Mouse (Mus musculus): ENCODE measurements around the gene Ccdc33. TPM values are rescaled to one million over a fixed set of nuclear protein-coding genes. Genes with fewer than 3 reads are reported as not detected.

Ccdc33 gene
- total RNA-seq, 1 experiment from 2014 or later, result not detected

DNA sequence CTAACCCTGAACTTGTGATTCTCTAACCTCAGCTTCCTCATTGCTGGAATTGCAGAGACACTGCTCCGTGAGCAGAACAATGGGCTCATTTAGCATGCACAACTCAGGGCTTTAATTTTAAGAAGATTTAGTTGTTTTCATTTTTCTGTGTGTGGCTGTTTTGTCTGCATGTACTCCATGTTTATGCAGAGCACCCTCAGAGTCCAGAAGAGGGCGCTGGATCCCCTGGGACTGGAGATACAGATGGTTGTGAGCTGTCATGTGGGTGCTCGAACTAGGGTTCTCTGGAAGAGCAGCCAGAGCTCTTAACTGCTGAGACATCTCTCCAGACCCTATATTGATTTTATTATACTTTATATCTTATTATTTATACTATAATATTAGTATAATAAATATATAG is 109.0 kb downstream of the Ccdc33 start:
- no peak for ATAC-seq (replicated peaks in 1 of 2; ENCODE audit: insufficient read depth in 1 of 2, low FRiP score in 2 of 2, low TSS enrichment in 1 of 2, low read depth in 1 of 2, poor library complexity in 2 of 2, severe bottlenecking in 2 of 2)

DNA sequence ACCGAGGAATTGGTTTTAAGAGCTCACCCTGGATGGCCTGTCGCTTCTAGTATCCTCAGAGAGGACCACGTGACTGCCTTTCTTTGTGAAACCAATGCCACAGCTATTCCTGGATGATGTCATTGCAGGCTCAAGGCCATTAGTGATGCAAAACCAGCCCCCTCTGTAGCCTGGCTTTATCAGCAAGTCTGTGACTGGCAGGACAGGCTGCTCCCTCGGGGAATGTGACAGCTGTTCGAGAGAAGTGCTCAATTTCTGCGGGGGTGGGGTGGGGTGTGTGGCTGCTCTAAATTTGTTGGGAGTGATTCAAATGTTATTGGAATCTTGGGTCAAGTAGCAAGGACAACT is 109.6 kb downstream of the Ccdc33 start:
- ATAC-seq (replicated peaks in 1 of 2; ENCODE audit: insufficient read depth in 1 of 2, low FRiP score in 2 of 2, low TSS enrichment in 1 of 2, low read depth in 1 of 2, poor library complexity in 2 of 2, severe bottlenecking in 2 of 2), result no peak

DNA sequence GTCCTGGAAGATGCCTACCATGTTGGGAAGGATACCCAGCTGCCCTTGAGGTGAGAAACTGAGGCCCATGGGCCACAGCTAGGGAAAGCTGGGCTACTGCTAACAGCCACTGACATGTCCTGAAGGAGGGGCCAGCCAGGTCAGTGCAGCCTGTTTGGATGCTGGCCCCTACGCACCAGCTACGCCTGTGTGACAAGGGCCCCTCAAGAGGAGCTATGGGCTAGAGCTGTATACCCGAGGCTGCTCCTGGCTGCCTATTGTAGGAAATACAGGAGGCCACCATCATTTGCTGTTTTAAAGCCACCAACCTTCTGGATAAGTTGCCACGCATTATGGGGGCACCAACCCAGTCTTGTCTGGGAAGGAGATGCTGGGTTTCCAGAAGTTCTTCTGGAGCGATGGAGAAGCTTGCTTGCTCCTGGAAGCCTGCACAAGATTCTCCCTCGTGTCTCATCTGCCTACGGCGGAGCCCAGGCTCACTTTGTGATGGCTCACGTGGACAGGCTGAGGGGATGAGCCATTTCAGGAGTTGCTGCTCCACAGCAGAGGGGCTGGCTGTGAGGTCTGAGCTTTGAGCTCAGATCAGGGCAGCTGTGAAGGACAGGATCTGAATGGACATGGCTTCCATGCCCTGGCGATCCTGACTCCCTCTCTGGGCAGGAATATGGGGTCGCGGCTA is 110.1 kb downstream of the Ccdc33 start:
- ATAC-seq (replicated peaks in 1 of 2; ENCODE audit: insufficient read depth in 1 of 2, low FRiP score in 2 of 2, low TSS enrichment in 1 of 2, low read depth in 1 of 2, poor library complexity in 2 of 2, severe bottlenecking in 2 of 2), result no peak

DNA sequence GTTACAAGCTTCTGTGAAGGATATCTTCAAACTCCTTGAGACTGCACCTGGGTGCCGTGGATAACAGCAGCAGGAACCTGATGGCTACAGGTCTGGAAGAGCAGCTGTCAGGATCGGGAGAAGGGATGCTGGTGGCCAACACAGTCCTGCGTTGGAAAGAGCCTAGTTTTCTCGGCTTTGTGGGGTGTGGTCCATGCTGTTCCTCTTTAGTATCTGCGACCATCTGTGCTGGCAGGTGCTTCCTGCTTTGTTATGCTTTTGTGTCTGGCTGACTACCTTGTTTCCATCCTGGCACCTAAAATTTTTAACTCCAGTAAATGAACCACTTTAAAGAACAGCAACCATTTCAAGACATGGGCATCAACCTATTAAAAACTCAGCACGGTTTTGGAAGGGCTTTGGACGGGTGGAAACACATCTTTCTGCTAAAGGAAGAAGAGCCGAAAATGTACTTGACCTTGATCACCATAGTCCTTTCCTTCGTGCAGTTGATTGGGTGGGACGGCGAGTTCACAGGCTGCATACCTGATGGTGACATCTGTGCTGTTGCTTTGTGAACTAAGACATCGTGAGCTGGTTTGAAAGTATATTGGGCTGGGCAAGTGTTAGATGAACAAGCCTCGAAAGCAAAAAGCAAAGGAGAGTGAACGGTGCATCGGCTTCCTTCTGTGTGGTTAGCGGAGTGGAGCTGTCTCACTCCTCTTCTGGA is 112.7 kb downstream of the Ccdc33 start, which contains the start of gene Cyp11a1:
TSS of gene Cyp11a1 (plus strand) at position 659 of the 709 bp plus-strand sequence.
- ATAC-seq (replicated peaks in 1 of 2; ENCODE audit: insufficient read depth in 1 of 2, low FRiP score in 2 of 2, low TSS enrichment in 1 of 2, low read depth in 1 of 2, poor library complexity in 2 of 2, severe bottlenecking in 2 of 2), result peak; percentile 21 to 27; a peak in 1 of 4 replicates

DNA sequence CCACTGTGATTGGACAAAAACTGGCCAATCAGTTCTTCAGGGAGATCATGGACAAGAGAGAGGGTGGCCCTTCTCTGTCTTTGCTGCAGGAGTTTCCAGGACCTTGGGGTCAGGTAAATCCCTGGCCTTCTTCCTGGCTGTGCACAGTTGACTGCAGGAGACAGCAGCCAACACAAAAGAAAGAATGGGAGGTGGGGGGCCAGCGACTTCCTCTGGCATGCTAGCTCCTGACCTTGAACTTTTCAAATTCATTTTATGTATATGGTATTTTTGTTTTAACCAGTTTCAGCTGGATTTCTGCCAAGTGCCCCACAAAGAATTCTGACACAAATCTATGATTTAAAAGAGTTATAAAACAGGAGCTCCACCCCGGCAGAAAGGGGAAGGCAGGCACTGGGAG is 115.4 kb downstream of the Ccdc33 start:
- no peak for ATAC-seq (replicated peaks in 1 of 2; ENCODE audit: insufficient read depth in 1 of 2, low FRiP score in 2 of 2, low TSS enrichment in 1 of 2, low read depth in 1 of 2, poor library complexity in 2 of 2, severe bottlenecking in 2 of 2)

DNA sequence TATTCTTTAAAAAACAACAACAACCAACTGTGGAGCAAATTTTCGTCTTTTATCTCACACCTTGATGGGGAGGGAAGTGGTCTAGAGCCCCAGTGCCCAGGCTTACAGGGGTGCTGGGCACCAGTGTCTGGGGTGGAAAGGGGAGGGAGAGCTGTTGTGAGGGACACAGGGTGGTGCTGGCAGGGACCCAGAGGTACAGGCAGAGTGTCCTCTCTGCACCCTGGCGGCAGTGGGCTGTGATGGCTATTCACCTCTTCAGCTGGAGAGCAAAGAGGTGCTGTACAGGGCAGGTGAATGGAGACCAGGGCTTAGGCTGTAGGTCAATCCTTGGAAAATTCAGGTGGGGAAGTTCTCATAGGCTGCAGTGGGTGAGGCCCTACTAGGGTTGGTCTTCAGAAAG is 118.9 kb downstream of the Ccdc33 start:
- ATAC-seq (replicated peaks in 1 of 2; ENCODE audit: insufficient read depth in 1 of 2, low FRiP score in 2 of 2, low TSS enrichment in 1 of 2, low read depth in 1 of 2, poor library complexity in 2 of 2, severe bottlenecking in 2 of 2), result no peak

DNA sequence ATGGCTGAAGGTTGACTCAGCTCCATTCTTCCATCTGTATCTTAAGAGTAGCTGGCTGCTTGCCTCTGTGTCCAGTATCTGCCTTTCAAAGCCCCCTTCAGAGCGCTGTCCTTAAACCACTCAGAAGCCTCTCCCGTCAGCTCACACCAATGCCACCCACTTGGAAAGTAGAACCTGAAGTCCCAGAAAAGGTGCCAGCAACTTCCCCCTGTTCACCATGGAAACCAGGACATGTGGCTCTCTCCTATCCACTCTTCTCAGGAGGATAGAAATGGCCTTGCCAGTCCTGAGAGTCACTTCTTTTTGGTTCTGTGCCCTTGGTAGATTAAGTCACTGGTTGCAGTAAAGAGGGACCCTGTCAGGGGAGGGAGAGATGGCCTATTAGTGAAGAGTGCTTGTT is 119.9 kb downstream of the Ccdc33 start:
- ATAC-seq (replicated peaks in 1 of 2; ENCODE audit: insufficient read depth in 1 of 2, low FRiP score in 2 of 2, low TSS enrichment in 1 of 2, low read depth in 1 of 2, poor library complexity in 2 of 2, severe bottlenecking in 2 of 2), result no peak

DNA sequence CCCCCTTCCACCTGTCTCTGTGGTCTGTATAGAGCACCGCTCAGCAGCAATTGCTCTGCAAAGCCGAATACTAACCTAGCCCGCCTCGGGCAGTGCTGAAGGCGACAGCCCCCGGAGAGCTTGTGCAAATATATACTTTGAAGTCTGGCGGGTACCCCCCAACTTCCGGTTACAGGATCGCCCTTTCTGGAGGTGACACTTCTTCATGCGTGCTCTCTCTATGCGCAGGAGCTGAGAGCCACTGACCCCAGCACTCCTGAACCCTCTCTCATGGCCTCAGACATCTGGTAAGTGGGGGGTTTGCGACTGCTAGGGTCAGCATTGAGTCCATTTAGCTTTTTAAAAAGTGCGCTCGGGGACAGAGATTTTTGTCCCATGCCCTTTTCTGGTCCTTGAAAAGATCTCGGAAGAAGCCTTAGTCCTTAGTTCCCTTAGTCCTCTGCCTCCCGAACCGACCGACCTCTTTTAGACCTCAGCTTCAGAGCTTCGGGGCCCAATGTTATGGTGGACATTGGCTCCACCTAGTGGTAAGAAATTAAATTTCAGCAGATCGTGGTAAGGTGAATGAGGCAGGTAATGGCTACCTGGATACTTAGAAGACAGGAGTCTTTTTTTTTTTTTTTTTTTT is 120.5 kb downstream of the Ccdc33 start:
- ATAC-seq (replicated peaks in 1 of 2; ENCODE audit: insufficient read depth in 1 of 2, low FRiP score in 2 of 2, low TSS enrichment in 1 of 2, low read depth in 1 of 2, poor library complexity in 2 of 2, severe bottlenecking in 2 of 2), result peak; percentile 68 to 81

DNA sequence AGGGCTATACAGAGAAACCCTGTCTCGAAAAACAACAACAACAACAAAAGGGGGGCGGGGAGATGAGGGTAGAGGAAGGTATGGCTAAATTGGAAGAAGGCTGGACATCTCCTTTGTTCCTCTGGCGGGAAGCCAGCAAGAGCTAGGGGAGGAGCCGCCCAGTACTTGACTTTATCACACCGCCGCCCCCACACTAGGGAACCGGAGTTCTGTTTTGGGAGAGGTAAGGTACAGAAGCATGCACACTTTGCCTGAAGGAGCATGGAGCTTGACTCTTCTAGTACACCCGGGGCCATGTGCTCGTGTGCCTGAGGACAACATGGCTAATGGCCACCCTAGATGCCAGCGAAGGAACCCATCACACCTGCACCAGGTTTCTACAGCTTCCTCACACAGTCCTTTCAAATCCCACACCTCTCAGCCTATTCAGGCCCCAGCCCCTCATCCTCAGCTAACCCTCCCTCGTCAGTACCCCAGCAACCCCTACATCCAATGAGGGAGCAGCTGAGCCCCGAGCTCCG is 121.1 kb downstream of the Ccdc33 start:
- ATAC-seq (replicated peaks in 1 of 2; ENCODE audit: insufficient read depth in 1 of 2, low FRiP score in 2 of 2, low TSS enrichment in 1 of 2, low read depth in 1 of 2, poor library complexity in 2 of 2, severe bottlenecking in 2 of 2), result 0 out of 4 replicates have a peak, but pooled peaks of 1 of the 2 experiments have one; percentile 26

DNA sequence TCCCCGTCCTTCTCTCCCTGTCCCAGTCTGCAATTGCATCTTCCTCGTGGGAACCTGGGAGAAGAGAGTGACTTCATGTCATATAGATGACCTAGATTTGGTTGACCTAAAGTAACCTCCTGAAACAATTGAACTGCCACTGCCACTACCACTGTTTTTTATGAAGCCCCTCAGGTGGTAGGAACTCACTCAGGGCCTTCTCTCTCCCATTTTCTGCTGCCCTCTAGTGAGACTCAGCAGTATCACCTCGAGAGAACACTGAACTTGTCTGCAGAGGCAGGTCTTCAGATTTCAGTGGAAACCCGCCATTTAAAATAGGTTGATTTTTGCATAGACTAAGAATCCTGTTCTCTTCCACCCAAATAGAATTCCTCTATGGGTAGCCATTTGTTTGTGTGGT is 123.3 kb downstream of the Ccdc33 start:
- ATAC-seq (replicated peaks in 1 of 2; ENCODE audit: insufficient read depth in 1 of 2, low FRiP score in 2 of 2, low TSS enrichment in 1 of 2, low read depth in 1 of 2, poor library complexity in 2 of 2, severe bottlenecking in 2 of 2), result 0 out of 4 replicates have a peak, but pooled peaks of 1 of the 2 experiments have one; percentile 19

DNA sequence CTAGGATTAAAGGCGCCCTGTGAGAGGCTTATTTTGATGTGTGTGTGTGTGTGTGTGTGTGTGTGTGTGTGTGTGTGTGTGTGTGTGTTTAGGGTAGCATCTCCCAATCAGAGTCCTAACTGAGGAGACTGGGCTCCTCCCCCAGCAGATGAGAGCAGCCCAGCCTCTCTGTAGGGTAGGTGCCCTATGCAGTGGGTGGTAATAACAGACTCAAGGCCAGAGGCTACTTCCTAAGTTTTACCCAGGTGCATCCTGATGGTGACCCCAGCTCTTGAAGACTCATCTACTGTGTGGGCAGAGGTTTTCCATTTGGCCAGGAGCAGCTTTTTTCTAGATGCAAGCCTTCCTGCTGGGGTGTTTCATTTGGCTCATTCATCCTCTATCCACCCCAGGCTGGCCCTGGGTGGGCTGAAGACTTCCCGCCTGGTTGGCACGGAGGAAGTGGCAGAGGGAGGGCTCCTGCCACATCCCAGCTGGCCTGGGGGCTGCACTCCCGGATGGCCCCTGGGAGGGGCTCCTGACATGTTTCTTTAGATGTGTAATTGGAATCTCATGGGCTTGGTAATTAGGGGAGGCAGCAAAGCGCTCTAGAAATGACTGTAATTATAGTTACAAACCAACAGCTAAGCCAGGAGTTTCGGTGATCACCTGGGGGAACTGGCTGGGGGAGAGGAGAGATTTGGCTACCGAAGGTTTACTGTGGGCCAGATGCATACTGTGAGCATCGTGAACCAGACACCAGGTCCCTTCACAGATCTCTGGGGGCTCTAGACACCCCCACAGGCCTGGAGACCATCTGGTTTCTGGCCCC is 125.6 kb downstream of the Ccdc33 start:
- peak; percentile 35 to 57 for ATAC-seq (replicated peaks in 1 of 2; ENCODE audit: insufficient read depth in 1 of 2, low FRiP score in 2 of 2, low TSS enrichment in 1 of 2, low read depth in 1 of 2, poor library complexity in 2 of 2, severe bottlenecking in 2 of 2)

DNA sequence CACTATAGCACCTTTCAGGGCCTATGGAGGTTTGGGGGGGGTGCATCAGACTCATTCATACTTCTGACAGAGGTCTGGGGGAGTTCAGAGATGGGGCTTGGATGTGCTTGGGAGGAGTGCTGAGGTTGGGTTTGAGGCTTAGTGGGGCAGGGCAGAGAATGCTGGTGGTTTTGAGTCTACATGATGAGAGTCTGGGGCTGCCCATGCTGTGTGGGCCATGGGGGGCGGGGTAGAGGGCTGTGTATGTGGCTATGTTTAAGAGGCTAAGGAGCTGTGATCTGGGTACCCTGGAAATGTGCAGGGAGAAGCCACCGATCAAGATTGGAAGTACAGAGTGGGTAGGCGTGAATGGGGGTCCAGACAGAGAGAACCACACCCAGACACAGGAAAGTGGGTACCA is 126.6 kb downstream of the Ccdc33 start:
- no peak for ATAC-seq (replicated peaks in 1 of 2; ENCODE audit: insufficient read depth in 1 of 2, low FRiP score in 2 of 2, low TSS enrichment in 1 of 2, low read depth in 1 of 2, poor library complexity in 2 of 2, severe bottlenecking in 2 of 2)

DNA sequence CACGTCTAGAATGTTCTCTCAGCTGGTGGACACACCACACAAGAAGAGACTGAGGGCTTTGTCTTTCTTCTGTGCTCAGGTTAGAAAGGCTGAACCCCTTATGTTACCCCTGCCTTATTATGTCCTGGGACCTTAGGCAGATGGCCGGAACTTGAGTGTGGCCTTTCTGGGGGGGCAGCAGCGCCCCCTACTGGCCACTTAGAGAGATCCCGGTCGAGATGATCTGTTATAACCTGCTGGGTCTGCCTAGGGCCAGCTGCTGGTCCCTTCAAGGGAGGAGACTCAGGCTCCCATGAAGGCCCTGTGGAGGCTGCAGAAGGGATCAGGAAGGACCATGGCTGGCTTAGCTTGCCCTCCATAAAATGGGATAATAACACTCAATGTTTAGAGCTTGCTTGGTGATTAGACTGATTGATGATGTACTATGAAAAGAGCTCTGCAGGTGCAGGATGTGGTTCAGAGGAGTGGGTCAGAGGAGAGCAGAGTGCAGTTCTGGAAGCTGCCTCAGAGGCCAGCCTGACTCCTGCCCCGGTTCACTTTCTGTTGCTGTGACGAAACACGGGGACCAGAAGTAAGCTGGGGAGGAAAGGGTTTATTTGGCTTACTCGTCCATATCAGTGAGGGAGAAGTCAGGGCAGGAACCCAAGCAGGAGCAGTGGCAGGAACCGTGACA is 128.0 kb downstream of the Ccdc33 start:
- ATAC-seq (replicated peaks in 1 of 2; ENCODE audit: insufficient read depth in 1 of 2, low FRiP score in 2 of 2, low TSS enrichment in 1 of 2, low read depth in 1 of 2, poor library complexity in 2 of 2, severe bottlenecking in 2 of 2), result peak in 1 of 2 experiments; percentile 28; a peak in 1 of 4 replicates

DNA sequence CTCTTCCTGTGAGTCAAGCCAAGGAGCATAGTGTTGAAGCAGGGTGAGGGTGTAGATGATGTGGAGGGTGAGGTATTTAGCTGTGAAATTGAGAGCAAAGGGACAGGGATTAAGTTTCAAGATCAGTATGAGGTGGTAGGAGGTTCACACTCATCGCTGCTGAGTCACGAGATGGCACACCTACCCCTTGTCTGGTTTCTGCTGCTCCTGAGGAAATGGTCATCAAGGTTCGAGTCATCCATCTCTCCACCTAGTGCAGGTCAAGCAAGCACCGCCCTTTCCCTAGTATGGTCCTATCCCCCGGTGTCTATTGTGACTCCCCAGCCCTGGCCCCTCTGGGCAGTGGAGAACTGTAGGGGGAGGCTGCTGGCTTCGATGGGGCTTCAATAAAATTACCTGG is 129.3 kb downstream of the Ccdc33 start:
- no peak for ATAC-seq (replicated peaks in 1 of 2; ENCODE audit: insufficient read depth in 1 of 2, low FRiP score in 2 of 2, low TSS enrichment in 1 of 2, low read depth in 1 of 2, poor library complexity in 2 of 2, severe bottlenecking in 2 of 2)

DNA sequence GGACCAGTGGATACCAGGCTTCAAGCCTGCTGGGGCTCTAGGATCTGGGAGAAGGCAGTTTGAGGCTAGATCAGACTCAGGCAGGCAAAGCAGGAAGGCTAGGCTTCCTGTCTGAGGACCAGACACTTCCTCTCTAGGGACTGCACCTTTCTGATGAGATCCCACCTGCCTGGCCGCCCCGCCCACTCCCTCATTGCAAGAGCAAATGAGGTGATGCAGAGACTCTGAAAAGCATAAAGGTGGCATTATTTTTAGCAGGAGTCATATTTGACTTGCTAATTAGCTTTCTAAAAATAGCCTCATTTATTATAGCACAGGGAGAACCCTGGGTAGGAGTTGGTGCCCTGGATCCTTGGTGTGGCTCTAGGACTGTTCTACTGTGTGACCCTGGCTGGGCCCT is 130.5 kb downstream of the Ccdc33 start:
- no peak for ATAC-seq (replicated peaks in 1 of 2; ENCODE audit: insufficient read depth in 1 of 2, low FRiP score in 2 of 2, low TSS enrichment in 1 of 2, low read depth in 1 of 2, poor library complexity in 2 of 2, severe bottlenecking in 2 of 2)

DNA sequence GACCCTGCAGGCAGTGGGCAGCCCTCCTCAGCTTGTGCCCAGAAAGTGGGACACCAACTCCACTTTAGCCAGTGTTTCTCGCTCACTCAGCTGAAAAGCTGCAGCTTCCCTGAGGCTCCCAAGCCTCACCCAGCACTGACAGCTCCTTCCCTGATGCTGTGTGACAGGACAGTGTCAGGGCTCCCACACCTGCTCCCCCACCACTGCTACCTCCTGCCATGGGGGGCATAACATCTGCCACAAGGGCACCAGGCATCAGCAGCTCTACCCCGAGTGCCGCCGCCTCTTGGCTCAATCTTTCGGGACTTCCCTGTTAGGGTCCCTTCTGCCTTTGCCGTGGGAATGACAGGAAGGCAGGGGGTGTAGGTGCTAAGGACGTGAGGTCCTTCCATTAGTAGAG is 132.3 kb downstream of the Ccdc33 start:
- no peak; a peak in 1 of 4 replicates for ATAC-seq (replicated peaks in 1 of 2; ENCODE audit: insufficient read depth in 1 of 2, low FRiP score in 2 of 2, low TSS enrichment in 1 of 2, low read depth in 1 of 2, poor library complexity in 2 of 2, severe bottlenecking in 2 of 2)

DNA sequence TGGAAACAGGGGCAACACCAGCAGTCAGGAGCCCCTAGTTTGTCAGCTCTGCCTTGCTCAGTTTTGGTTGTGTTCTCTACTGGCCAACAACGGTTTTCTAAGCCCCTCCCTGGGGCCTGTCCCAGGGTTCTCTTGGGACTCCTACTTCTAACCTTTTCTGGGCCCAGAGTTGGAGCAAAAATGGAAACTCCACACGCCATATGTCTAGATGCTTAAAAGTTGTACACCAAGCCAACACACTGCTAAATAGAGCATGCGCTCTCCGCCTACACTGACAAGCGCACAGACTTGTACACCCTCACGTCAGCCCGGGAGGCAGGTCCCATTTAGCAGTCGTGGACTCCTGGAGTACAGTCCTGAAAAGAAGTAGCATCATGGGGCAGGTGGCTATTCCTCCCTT is 133.3 kb downstream of the Ccdc33 start:
- ATAC-seq (replicated peaks in 1 of 2; ENCODE audit: insufficient read depth in 1 of 2, low FRiP score in 2 of 2, low TSS enrichment in 1 of 2, low read depth in 1 of 2, poor library complexity in 2 of 2, severe bottlenecking in 2 of 2), result no peak
